Mouse (Mus musculus): Measurements from ENCODE around the gene Spryd3.

GRCm38 (mm10) chr15:102176571-102177316, 40.7 kb upstream of the Spryd3 start:
- TF ChIP-seq POLR2A (IDR thresholded peaks at IDR 0.05; ENCODE audit: borderline replicate concordance, low read depth, low read length) (no peak), CTCF (IDR thresholded peaks at IDR 0.05; ENCODE audit: low read depth, low read length) (no peak)

Data from bone marrow macrophage, adult 2 months (primary cell).